Mouse (Mus musculus) ES-E14 (cell line): ENCODE measurements around the gene Ptprj.

Experiments used
- CHD2 ChIP-seq: IDR thresholded peaks from 2 replicates; pipeline ENCODE4 v1.6.1; 2014; ENCODE audit warnings: mild to moderate bottlenecking, low read depth, low read length, inconsistent platforms
- HCFC1 ChIP-seq: IDR thresholded peaks from 2 replicates; pipeline ENCODE4 v1.6.1; 2012; ENCODE audit warnings: low read length, inconsistent platforms, borderline replicate concordance; ENCODE audit not compliant: insufficient read depth
- MAFK ChIP-seq: IDR thresholded peaks from 2 replicates; pipeline ENCODE4 v1.6.1; 2014; ENCODE audit warnings: mild to moderate bottlenecking, low read depth, low read length, inconsistent platforms; ENCODE audit not compliant: insufficient read depth
- ZC3H11A ChIP-seq: IDR thresholded peaks from 2 replicates; pipeline ENCODE4 v1.6.1; 2012; ENCODE audit warnings: low read depth, mild to moderate bottlenecking, inconsistent platforms, low read length, borderline replicate concordance

DNA sequence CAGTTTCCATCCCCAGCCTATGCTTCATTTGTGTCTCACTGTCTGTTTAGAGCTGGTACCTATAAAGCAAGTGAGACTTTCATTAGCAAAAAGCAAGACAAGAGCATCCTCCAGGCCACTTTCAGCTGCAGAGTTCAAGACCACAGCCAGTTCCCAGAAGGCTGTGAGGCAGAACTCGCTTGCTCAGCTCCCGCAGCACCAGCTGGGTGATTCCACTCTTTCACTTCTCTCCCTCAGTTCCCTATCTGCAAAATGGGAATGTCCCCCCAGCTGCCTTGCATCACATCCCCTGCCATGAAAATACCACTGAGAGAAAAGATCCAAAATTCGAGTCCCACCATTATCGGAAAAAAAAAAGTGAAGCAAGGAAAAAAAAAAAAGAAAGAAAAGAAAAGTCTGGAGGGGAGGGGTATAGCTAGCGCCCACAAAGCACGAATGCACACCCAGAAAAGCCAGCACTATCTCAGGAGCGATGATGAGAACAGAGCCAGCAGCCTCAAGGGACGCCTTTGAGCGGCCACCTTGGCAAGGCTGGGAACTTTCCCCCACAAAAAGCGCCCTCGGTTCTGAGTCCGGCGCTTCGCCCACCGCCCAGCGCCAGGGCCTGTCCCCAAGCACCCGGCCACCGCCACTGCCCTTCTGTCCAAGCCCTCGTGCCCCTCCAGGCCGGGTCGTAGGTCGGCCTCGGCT is 1.3 kb downstream of the Ptprj start:
- no peak for TF ChIP-seq MAFK
- TF ChIP-seq CHD2 = no peak
- no peak for TF ChIP-seq HCFC1
- TF ChIP-seq ZC3H11A = no peak
